Mouse (Mus musculus) ES-Bruce4 (cell line): ENCODE measurements around the gene Sucnr1.

Source experiments
- CTCF ChIP-seq: IDR thresholded peaks from one replicate; pipeline ENCODE4 v1.8.1; 2011; ENCODE audit warnings: low read depth, low read length
- POLR2A ChIP-seq: IDR thresholded peaks from one replicate; pipeline ENCODE4 v1.8.1; 2011; ENCODE audit warnings: low read length; ENCODE audit not compliant: insufficient read depth

GRCm38 (mm10) chr3:60078883-60079415 lies 2.7 kb upstream of the Sucnr1 start:
- TF ChIP-seq POLR2A = no peak
- TF ChIP-seq CTCF = no peak
